Mouse (Mus musculus) olfactory bulb, adult 2 months (tissue): ENCODE data around the gene Pla2g16.

Experiments used
- CTCF ChIP-seq: fragments of 200-500 bp; IDR thresholded peaks from 2 replicates; pipeline ENCODE4 v1.5.1; 2012; ENCODE audit warnings: low read depth, mild to moderate bottlenecking, low read length, moderate library complexity; ENCODE audit not compliant: insufficient read depth
- POLR2A ChIP-seq: fragments of 200-500 bp; IDR thresholded peaks from 2 replicates; pipeline ENCODE4 v1.6.1; 2012; ENCODE audit warnings: mild to moderate bottlenecking, low read depth, low read length, moderate library complexity; ENCODE audit not compliant: insufficient read depth

DNA sequence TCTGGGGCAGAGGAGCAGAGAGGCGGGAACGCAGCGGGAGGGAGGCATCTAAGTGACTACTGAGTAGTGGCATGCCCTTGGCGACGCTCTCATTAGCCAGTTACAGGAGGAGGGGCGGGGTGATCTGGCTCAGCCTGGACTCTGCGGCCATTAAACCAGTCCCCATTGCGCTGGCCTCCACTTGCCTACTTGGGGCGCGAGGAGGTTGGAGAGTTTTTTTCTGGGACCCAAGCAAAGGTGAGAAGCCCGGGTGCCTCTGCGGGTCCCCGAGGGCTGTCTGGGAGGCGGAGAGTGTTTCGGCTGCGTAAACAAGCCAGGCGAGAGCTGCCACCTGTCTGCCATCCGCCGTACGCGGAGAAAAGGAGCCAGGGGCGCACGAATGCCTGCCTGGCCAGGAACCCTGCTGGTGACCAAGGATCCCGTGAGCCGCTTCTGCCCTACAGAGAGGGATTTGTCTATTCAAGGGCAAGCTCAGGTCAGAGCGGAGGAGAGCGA, at the start of gene Pla2g16:
- TF ChIP-seq CTCF, result no peak
- no peak for TF ChIP-seq POLR2A
